Mouse (Mus musculus): ENCODE measurements around the gene Klf14. TPM values are rescaled to one million over a fixed set of nuclear protein-coding genes. Genes with fewer than 3 reads are reported as not detected.
A peak's percentile ranks its signal among the peaks of the same experiment; 100 is the strongest.

Klf14 gene
- polyA plus RNA-seq (2015; fragmentation: Nextera tagmentation; extraction: Ambion mirVana): 2.8 and 3.4 TPM in 2 replicates

DNA sequence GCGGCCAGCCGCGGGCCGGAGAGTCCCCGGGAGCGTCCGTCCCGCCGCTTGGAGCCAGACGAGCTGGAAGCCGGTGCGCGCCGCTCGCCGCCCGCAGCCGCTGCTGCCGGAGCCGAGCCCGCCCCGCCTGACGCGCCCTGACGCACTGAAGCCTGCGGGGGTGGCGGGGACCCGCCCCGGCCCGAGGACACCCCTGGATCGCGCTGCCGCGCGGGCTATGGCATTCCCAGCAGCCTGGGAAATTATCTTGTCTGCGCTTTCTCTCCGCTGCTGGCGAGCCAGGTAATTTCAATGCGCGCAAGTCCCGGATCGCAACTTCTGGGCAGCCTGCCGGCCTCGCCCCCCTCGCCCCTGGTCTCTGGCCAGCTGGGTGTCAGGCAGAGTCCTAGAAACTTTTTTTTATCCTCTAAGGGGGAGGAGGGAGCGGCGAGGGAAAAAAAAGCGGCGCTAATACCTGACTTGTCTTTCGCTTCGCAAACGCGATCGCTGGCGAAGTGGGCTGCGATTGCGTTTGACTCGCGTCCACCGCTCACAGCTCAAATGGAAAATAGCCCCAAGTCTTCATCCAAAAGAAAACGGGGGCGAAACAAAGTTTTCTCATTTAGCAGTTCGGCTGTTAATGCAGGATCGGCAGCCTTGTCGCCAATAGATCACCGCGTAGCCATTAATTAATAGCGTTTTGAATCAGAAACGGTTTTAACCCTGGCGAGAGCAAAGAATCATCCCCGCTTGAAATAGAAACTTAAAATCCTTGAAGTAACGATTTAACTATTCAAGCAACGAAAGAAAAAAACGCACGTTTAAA is at the start of gene Klf14:
Gene Klf14 (minus strand): TSS at position 343 of the 805 bp plus-strand sequence.
- H3K36me3 ChIP-seq: 0 out of 2 replicates have a peak, but pooled peaks cover 3% of the 10 kb centered on the region
- peak within 1 kb of the TSS; percentile 32 for H3K9ac ChIP-seq
- peak within 1 kb of the TSS; percentile 62 for H3K4me3 ChIP-seq (replicated peaks)
- H3K9me3 ChIP-seq: peaks cover 17% of the 10 kb centered on the region
- H3K27ac ChIP-seq: no peak within 1 kb of the TSS
- peaks cover 33% of the 10 kb centered on the region for H3K27me3 ChIP-seq (replicated peaks)
- H3K4me1 ChIP-seq (replicated peaks): peaks cover 3% of the 10 kb centered on the region; the same call in 1 of the 2 replicates
- WGBS: under 1% methylated on average over 71 of the region's 75 CpGs
- peak; percentile 71 for ATAC-seq
- H3K4me2 ChIP-seq (replicated peaks): peak within 1 kb of the TSS; percentile 95

DNA sequence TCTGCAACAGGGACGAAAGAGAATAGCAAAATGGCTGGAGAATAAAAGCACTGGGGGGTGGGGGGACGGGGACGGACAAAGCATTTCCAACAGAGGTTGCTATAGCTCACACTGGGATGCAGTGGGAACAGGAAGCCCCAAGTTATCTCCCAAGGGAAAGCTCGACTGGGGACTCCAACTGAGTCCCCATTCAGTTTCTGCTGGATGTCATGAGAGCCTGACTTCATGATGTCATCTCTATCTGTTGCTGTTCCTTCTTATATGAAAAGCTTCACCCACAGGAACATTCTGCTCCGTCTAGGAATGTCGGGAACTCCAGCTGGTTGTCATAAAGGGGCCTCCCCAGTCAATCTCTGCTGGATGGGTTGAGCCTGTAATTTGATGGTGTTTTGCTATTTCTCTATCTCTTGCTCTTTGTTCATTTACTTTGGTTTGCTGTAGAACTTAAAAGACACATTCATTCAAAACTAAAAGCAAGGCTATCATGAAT is 47.3 kb upstream of the Klf14 start:
- H3K9ac ChIP-seq: no peak overlapping the region
- H3K27me3 ChIP-seq (replicated peaks): no peaks in the 10 kb centered on the region
- H3K4me2 ChIP-seq (replicated peaks): no peak overlapping the region
- H3K27ac ChIP-seq: no peak overlapping the region
- WGBS: 60% methylated on average over 6 of the region's 6 CpGs
- no peaks in the 10 kb centered on the region for H3K4me1 ChIP-seq (replicated peaks)
- no peak overlapping the region for H3K4me3 ChIP-seq (replicated peaks)
- H3K9me3 ChIP-seq: no peaks in the 10 kb centered on the region
- H3K36me3 ChIP-seq: no peaks in the 10 kb centered on the region
- no peak for ATAC-seq

DNA sequence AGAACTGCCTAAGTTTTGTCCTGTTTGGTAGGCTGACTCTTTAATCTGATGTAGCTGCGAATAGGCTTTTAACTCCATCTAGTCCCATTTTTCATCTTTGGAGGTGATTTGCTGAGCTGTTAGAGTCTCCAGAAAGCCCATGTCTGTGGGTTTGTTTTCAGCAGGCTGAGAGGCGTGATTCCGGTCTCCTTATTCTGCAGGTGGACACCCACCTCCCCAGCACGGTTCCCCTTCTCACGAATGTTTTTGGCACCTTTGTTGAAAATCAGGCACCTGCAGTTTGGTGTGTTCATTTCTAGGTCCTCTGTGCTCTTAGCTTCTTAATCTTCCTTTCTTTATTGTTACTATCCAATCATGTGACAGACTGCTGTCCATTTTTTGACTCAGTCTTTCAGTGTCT is 27.5 kb upstream of the Klf14 start:
- H3K4me3 ChIP-seq (replicated peaks): no peak overlapping the region
- H3K4me1 ChIP-seq (replicated peaks): no peaks in the 10 kb centered on the region
- no peaks in the 10 kb centered on the region for H3K36me3 ChIP-seq
- H3K27me3 ChIP-seq (replicated peaks): no peaks in the 10 kb centered on the region
- H3K9me3 ChIP-seq: no peaks in the 10 kb centered on the region
- no peak for ATAC-seq
- WGBS: 84% methylated on average over 5 of the region's 5 CpGs
- H3K4me2 ChIP-seq (replicated peaks): no peak overlapping the region
- H3K27ac ChIP-seq: no peak overlapping the region
- no peak overlapping the region for H3K9ac ChIP-seq

DNA sequence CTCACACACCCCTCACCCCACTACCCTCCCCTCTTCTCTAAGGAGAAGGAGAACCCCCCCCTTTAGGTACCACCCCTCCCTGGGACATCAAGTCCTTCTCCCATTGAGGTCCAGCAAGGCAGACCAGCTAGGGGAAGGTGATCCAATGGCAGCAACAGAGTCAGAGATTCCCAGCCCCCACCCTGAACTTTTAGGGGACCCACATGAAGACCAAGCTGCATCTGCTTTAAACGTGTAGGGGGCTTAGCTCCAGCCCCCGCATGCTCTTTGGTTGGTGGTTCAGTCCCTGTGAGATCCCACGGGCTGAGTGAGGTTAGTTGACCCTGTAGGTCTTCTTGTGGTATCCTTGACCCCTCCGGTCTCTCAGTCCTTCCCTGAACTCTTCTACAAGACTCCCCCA is 24.1 kb upstream of the Klf14 start:
- 67% methylated on average over 4 of the region's 4 CpGs for WGBS
- Histone ChIP-seq H3K9ac (no peak overlapping the region), H3K9me3 (no peaks in the 10 kb centered on the region), H3K4me1 (replicated peaks) (no peaks in the 10 kb centered on the region), H3K27ac (no peak overlapping the region), H3K4me2 (replicated peaks) (no peak overlapping the region), H3K27me3 (replicated peaks) (no peaks in the 10 kb centered on the region), H3K4me3 (replicated peaks) (no peak overlapping the region), H3K36me3 (no peaks in the 10 kb centered on the region)
- ATAC-seq: no peak

DNA sequence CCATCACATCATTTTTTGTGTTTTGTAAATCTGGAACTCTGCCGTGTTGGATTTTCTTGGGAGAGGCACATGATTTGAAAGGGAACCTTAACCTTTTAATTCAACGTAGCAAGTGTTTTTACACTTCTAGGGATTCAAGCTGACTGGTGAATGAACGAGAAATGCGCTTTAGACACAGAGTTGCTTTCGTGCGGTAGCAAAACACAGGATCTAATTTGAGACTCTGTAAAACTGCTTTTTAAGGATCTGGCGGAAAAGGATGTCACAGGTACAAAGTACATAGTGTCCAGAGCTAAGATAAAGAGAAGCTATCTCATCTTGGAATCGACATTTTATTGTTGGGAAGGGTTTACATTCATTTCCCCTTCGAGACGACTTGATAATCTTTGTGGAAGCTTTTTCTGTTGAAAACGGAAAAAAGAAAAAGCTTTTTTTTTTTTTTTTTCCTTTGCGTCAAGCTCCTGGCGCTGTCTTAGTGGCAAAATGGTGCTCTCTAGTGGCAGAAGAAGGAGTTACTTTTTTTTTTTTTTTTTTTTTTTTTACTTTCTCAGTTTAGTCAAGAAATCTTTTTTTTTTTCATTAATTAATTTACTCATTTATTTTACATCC is 23.6 kb upstream of the Klf14 start:
- H3K9ac ChIP-seq: no peak overlapping the region
- no peaks in the 10 kb centered on the region for H3K27me3 ChIP-seq (replicated peaks)
- ATAC-seq: no peak
- no peaks in the 10 kb centered on the region for H3K36me3 ChIP-seq
- H3K9me3 ChIP-seq: no peaks in the 10 kb centered on the region
- H3K4me1 ChIP-seq (replicated peaks): no peaks in the 10 kb centered on the region
- WGBS: 15% methylated on average over 13 of the region's 13 CpGs
- H3K4me2 ChIP-seq (replicated peaks): peak overlapping the region; percentile 42
- no peak overlapping the region for H3K27ac ChIP-seq
- no peak overlapping the region for H3K4me3 ChIP-seq (replicated peaks)

DNA sequence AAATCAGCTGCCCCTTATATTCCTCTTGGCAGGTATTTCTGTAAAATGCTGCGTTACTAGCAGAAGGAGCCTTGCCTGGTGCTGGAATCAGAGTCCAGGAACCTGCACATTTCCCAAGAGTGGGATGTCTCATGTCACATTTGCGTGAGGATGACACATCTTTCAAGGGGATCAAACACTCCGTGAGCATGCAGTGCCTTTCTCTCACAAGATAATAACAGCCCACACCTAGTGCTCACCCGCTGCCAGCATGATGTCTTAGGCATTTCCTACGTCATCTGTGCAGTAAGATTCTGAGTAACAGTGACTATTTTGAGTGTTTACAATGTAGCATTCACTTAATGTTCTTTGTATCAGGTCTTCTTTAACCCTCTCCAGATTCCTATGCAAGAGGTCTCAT is 22.5 kb upstream of the Klf14 start:
- WGBS: 80% methylated on average over 5 of the region's 5 CpGs
- Histone ChIP-seq H3K4me3 (replicated peaks) (no peak overlapping the region), H3K9me3 (no peaks in the 10 kb centered on the region), H3K27ac (no peak overlapping the region), H3K36me3 (no peaks in the 10 kb centered on the region), H3K4me2 (replicated peaks) (no peak overlapping the region), H3K9ac (no peak overlapping the region), H3K27me3 (replicated peaks) (no peaks in the 10 kb centered on the region), H3K4me1 (replicated peaks) (no peaks in the 10 kb centered on the region)
- ATAC-seq: no peak

DNA sequence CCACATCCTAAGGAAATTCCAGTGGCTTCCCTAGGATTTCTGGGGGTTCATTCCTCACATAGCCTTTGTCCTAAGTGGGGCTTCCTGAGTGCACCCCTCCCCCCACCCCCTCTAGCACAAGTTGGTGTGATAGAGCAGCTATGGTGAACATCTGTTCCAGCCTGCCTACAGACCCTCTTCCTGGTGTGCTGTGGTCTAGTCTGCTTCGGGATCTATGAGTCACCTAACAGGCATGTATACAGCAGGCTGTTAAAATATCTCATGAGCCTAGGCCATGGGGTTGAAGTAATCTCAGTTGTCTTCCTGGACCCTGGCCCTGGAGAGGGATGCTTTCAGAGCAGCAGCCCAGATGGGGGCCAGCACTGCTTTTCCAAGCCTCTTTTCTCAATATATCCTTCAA is 19.7 kb upstream of the Klf14 start:
- Histone ChIP-seq H3K9ac (no peak overlapping the region), H3K4me1 (replicated peaks) (no peaks in the 10 kb centered on the region), H3K9me3 (no peaks in the 10 kb centered on the region), H3K4me3 (replicated peaks) (no peak overlapping the region), H3K4me2 (replicated peaks) (no peak overlapping the region), H3K36me3 (no peaks in the 10 kb centered on the region), H3K27ac (no peak overlapping the region), H3K27me3 (replicated peaks) (no peaks in the 10 kb centered on the region)
- ATAC-seq: no peak
- WGBS: 22% methylated on average over 1 of the region's 1 CpGs

DNA sequence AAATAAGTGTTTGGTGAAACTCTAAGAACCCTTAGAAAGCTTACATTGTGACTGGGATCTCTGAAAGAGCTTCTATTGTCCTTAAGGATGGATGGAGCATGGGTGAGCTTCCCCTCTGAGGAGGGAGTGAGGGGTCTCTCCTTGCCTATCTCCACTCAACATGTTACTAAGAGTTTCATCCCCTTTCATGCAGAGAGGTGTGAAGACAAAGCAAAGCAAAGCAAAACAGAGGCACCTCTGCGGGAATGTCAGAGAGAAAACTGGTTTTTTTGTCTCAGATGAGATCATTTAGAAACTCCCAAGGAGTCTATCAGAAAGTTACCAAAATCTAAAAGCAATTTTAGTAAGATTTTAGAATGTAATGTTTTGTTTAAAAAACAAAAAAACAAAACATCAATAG is 13.2 kb upstream of the Klf14 start:
- 80% methylated on average over 1 of the region's 1 CpGs for WGBS
- ATAC-seq: no peak
- Histone ChIP-seq H3K4me2 (replicated peaks) (no peak overlapping the region), H3K36me3 (no peaks in the 10 kb centered on the region), H3K9me3 (no peaks in the 10 kb centered on the region), H3K27ac (no peak overlapping the region), H3K4me1 (replicated peaks) (no peaks in the 10 kb centered on the region), H3K4me3 (replicated peaks) (no peak overlapping the region), H3K9ac (no peak overlapping the region), H3K27me3 (replicated peaks) (no peaks in the 10 kb centered on the region)

DNA sequence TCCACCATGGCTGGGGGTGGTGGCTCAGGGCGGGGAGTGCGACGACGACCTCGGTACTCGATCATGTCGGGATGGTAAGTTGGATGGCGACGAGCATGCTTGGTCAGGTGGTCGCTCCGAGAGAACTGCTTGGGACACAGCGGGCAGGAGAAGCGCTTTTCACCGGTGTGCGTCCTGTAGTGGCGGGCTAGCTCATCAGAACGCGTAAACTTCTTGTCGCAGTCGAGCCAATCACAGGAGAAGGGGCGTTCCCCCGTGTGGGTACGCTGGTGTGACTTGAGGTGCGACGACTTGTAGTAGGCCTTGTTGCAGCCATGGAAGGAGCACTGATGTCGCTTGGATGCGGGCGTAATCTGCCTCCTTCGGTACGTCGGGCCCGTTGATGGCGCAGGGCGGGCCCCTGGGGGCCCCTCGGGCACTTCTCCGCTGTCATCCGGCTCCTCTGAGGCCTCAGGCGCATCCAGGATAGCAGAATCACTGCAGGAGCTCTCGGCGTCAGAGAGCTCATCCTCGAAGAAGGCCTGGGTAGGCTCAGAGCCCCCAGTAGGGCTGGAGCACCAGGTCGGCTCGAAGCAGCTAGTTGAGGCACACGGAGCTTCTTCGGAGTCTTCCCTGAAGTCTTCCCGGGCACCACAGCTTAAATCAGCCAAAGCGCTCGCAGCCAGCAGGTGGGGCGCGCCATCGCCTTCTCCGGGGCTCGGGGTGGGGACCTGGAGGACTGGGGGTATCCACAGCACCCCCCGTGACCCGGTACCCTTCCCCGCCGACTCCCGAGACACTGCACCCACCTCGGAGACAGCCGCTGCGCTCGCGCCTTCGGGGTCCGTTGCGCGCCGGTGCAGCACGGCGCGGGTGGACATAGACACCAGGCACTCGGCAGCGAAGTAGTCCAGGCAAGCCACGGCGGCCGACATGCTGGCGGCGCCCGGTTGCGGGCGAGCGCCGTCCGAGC is 818 bp downstream of the Klf14 start:
- Histone ChIP-seq H3K4me1 (replicated peaks) (peaks cover 3% of the 10 kb centered on the region; the same call in 1 of the 2 replicates), H3K27me3 (replicated peaks) (peaks cover 33% of the 10 kb centered on the region), H3K9ac (peak overlapping the region; percentile 32; the same call in 1 of the 2 replicates), H3K36me3 (0 out of 2 replicates have a peak, but pooled peaks cover 3% of the 10 kb centered on the region), H3K27ac (no peak overlapping the region), H3K4me2 (replicated peaks) (peak overlapping the region; percentile 95), H3K9me3 (peaks cover 17% of the 10 kb centered on the region), H3K4me3 (replicated peaks) (peak overlapping the region; percentile 62)
- WGBS: 6% methylated on average over 83 of the region's 84 CpGs
- ATAC-seq: no peak; the same call in 1 of the 2 replicates

DNA sequence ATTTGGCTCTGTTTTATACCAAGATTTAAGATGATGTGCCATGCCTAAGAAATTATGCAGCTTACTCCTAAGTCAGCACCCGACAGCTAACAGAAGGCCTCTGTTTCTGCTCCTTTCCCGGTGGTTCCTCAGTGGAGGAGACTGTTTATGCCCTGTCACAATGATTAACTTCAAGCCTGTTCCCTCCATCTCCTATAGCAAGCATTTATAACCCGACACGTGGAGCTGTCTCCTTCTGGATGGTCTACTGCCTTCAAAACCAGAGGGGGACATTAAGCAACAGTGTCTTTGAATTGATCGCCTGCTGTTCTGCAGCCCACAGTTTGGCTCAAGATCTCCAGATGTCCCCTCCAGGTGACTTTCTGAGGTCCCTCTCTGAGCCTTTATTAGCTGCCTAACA is 19.6 kb downstream of the Klf14 start:
- Histone ChIP-seq H3K27ac (no peak overlapping the region), H3K4me3 (replicated peaks) (no peak overlapping the region), H3K9ac (no peak overlapping the region), H3K9me3 (no peaks in the 10 kb centered on the region), H3K27me3 (replicated peaks) (no peaks in the 10 kb centered on the region), H3K36me3 (no peaks in the 10 kb centered on the region), H3K4me1 (replicated peaks) (no peaks in the 10 kb centered on the region), H3K4me2 (replicated peaks) (no peak overlapping the region)
- no peak for ATAC-seq
- 37% methylated on average over 5 of the region's 5 CpGs for WGBS

DNA sequence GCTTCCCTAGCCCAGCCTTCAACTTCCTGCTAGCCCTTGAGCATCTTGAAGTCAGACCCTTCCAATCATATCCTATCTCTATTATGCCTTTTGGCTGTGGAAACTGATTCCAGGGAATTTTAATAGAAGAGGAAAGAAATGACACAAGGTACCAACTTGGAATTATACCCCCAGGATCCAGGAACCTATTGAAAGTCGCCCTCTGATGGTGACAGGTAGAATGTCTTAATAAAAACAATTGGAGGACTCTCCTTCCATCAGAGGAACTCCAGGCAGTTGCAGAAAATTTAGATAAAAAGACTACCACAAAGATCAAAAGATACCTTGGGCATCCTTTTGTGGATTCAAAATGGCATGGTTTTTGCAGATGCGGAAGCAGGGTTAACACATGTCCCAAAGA is 36.1 kb downstream of the Klf14 start:
- Histone ChIP-seq H3K27ac (no peak overlapping the region), H3K4me3 (replicated peaks) (no peak overlapping the region), H3K9ac (no peak overlapping the region), H3K4me1 (replicated peaks) (no peaks in the 10 kb centered on the region), H3K4me2 (replicated peaks) (no peak overlapping the region), H3K27me3 (replicated peaks) (no peaks in the 10 kb centered on the region), H3K36me3 (no peaks in the 10 kb centered on the region), H3K9me3 (no peaks in the 10 kb centered on the region)
- 47% methylated on average over 2 of the region's 2 CpGs for WGBS
- no peak for ATAC-seq

DNA sequence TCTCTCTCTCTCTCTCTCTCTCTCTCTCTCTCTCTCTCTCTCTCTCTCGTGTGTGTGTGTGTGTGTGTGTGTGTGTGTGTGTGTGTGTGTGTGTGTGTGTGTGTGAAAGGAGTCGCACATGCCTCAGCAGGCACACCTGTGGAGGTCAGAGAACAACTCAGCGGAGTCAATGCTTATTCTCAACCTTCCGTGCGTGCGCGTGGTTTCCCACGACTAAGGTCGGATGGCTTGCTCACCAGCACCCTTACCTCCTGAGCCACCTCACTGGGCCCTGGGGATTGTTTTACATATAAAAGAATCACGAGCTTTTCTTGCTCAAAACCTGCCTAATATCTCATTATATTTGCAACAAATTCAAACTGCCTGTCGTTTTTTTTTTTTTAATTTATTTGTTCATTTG is 37.1 kb downstream of the Klf14 start:
- Histone ChIP-seq H3K9ac (no peak overlapping the region), H3K27me3 (replicated peaks) (no peaks in the 10 kb centered on the region), H3K9me3 (no peaks in the 10 kb centered on the region), H3K36me3 (no peaks in the 10 kb centered on the region), H3K27ac (no peak overlapping the region), H3K4me2 (replicated peaks) (no peak overlapping the region), H3K4me3 (replicated peaks) (no peak overlapping the region), H3K4me1 (replicated peaks) (no peaks in the 10 kb centered on the region)
- 77% methylated on average over 10 of the region's 11 CpGs for WGBS
- ATAC-seq: no peak

All from intestine, embryonic 15.5 days (tissue).